Mouse (Mus musculus): ENCODE results near the gene Zfp619.
"Not testable (repeated sequence)": the region's sequence is repeated elsewhere in the genome, so short reads cannot be mapped to it uniquely, and the experiment has no call there.

The Zfp619 gene

DNA sequence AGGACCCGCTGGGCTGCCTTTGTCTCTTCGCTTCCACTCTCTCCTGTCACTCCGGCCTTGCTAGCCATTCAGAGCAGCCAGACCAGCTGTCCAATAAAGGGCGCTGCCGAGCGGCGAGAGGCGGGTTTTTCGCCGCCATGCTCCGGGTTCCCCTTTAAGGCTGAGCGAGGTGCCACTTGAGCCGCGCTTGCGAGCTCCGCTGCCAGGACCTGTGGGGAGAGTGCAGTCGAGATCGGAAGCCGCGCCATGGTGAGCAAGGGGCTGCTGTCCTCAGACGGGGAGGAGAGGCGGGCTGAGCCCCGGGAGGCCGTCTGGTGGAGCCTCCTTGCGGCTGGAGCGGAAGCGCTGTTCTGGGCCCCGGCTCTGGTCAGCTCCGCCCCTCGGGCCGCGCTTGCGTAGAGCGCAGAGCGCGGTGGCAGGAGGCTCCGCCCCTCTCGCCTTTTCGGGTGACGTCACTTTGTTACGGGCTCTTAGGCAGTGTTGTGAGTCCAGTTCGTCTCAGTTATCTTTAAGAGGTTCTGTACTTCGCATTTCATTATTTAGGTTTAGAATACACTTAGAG lies at the start of gene Zfp619:
Gene Zfp619 (plus strand): TSS at position 151 of the 562 bp plus-strand sequence.
- DNase-seq (ENCODE audit: low spot score), result peak; percentile 97

- DNase-seq (ENCODE audit: low spot score), result no peak
Observed at GRCm38 (mm10) chr7:39479013-39479412, 38.6 kb upstream of the Zfp619 start.

- DNase-seq (ENCODE audit: low spot score), result peak; percentile 5
Observed at GRCm38 (mm10) chr7:39484384-39484783, 33.2 kb upstream of the Zfp619 start.

- peak; percentile 66 for DNase-seq (ENCODE audit: low spot score)
Observed at GRCm38 (mm10) chr7:39487159-39487853, 30.3 kb upstream of the Zfp619 start.

DNA sequence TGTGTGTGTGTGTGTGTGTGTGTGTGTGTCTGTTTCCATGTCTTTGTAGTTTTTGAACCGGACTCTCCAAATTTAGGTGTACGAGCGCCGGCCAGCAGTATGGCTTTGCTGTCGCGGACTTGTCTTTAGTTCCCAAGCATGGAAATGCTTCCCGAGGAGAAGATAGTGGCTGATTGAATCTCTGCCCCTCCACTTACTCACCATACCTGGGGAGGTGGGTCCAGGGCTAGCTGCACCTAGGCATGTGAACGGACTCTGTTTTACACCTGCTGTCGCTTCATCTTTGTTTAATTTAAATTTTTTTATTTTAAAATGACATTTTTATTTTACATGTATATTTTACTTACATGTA lies 29.7 kb upstream of the Zfp619 start:
- no peak for DNase-seq (ENCODE audit: low spot score)

DNA sequence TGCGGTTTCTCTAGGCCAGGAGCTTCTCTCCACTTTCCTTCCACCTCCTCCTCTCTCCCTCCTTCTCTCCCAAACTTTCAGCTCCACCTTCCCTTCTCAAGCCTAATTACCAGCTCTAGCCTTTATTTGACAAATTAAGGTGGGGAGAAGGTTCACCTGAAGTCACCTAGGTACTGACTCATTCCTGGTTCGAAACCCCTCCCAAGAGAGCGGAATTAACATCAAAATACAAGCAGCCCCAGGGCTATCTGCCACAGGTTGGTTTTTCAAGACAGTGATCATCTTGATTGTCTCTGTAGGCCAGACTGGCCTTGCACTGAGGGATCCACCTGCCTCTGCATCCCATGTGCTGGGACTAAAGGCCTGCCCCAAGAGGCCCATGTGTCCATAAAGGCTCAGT lies 22.9 kb upstream of the Zfp619 start:
- no peak for DNase-seq (ENCODE audit: low spot score)

GRCm38 (mm10) chr7:39504100-39504499 lies 13.5 kb upstream of the Zfp619 start:
- no peak for DNase-seq (ENCODE audit: low spot score)

DNA sequence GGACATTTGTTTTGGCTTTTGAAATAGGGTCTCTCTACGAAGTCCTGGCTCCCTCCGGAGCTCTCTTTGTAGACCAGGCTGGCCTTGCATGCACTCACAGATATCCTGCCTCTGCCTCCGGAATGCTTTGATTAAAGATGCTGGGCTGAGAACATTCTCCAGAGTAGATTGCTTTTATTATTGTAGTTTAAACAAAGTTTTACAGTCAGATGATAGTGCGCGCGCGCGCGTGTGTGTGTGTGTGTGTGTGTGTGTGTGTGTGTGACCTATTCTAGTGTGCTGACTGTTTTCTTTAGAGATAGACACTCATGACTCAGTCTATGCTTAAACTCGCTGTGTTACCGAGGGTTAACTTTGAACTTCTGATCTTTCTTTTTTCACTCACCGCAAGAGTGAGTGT lies 796 bp downstream of the Zfp619 start:
- peak; percentile 15 for DNase-seq (ENCODE audit: low spot score)

GRCm38 (mm10) chr7:39523703-39524424 lies 6.3 kb downstream of the Zfp619 start:
- DNase-seq (ENCODE audit: low spot score), result no peak

DNA sequence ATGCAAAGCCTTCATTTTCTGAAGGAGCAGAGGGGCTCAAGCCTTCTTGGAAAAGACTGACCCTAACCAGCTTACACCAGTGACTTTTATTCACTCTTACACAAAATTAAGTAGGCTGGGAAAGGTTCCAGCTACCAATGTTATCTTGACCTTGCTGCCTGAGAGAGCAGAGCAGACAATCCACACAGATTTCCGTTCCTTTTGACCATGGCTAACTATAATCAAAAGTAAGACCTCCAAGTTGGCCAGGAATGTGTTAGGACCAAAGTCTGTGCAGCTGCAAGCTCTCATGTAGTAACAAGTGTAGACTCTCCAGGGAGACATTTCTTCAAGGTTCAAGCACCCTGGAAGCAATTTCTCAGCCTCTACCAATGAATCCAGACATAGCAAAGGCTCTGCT lies 25.6 kb downstream of the Zfp619 start:
- no peak for DNase-seq (ENCODE audit: low spot score)

DNA sequence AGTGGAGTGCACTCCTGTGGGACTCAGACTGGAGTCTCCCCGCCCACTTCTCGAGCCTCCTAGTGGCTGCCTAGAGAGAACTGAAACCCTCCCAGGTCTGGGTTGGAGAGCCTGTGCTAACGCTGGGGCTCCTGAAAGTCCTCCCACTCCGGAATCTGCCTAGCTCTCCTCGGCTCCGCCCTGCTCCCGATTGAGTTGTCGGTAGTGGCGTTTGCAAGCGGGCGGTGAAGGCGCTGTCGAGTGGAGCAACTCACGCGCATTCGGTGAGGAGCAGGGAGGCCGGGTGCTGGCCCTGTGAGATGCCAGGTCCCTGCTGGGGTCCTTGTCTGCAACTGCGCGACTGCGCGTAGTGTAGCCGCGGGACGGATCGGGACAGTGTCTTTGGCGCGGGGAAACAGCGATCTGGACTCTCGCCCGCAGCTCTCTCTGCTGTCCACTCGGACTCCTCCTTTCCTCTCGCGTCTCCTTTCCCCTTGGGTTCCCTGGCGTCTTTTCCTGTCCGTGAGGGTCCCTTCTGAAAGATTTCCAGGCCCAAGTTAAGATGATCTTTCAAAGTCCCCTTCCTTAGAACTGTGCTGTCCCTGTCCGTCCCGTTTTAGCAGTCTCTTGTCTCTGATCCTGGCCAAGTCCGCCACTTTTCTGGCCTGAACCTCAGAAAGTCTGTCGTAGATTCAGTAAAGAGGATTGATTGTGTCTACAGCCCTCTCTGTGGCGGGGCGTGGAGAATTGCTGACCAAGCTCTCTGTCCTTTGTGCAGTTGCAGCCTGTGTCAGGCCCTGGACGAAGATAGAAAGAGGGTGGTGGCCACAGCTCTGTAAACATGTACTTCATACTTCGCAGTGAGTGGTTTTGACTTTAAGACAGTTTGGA lies 26.9 kb downstream of the Zfp619 start:
- peak; percentile 89 for DNase-seq (ENCODE audit: low spot score)

GRCm38 (mm10) chr7:39545134-39545533 lies 27.6 kb downstream of the Zfp619 start:
- no peak for DNase-seq (ENCODE audit: low spot score)

- no peak for DNase-seq (ENCODE audit: low spot score)
Observed at GRCm38 (mm10) chr7:39549336-39549735, 31.8 kb downstream of the Zfp619 start.

- DNase-seq (ENCODE audit: low spot score), result peak; percentile 96
Observed at GRCm38 (mm10) chr7:39551976-39552891, 34.7 kb downstream of the Zfp619 start.

GRCm38 (mm10) chr7:39552993-39553392 lies 35.4 kb downstream of the Zfp619 start:
- no peak for DNase-seq (ENCODE audit: low spot score)

GRCm38 (mm10) chr7:39553871-39554270 lies 36.3 kb downstream of the Zfp619 start:
- DNase-seq (ENCODE audit: low spot score), result no peak

DNA sequence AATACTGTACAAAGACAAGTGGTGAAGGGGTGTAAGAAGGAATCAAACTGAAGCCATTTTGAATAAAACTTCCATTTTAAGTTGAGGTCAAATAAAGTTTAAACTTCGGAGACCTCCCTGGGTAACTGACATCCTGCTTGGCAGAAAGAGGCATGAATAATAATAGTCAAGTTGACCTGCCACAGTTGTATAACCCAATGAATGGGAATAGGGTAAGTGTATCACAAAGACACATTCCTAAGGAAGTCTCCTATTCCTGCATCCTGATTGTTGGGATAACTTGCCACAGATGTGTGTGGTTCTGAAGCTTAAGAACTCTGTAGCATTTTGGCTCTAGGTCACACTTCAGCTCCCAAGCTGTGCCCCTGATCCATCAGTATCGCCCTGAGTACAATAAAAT lies 62.5 kb downstream of the Zfp619 start:
- no peak for DNase-seq (ENCODE audit: low spot score)

GRCm38 (mm10) chr7:39580601-39581000 lies 63.0 kb downstream of the Zfp619 start:
- no peak for DNase-seq (ENCODE audit: low spot score)

DNA sequence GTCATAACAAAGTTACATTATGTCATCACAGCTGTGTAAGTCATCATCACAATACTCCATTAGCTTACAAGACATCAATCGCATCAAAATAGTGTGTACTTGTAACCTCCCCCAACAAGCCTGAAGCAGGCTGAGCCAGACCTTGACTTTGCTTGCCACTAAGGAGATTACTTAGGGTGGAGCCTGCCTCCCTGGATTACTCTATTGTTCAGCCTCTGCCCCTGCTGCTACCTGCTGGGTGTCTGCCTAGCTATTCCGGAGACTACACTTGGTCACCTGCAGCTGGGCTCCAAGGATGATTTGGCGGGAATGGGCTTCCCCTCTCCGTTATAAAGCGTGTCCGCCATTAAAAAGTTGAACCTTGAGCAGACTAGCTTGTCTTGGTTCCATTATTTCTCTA lies 69.3 kb downstream of the Zfp619 start:
- DNase-seq (ENCODE audit: low spot score), result not testable (repeated sequence)

GRCm38 (mm10) chr7:39588037-39588436 lies 70.5 kb downstream of the Zfp619 start:
- no peak for DNase-seq (ENCODE audit: low spot score)

GRCm38 (mm10) chr7:39588471-39589041 lies 71.0 kb downstream of the Zfp619 start:
- DNase-seq (ENCODE audit: low spot score), result peak; percentile 45
